ENCODE assay signal across 14 mouse cellular contexts in genomic region chr14:72142883-72143487, GRCm38 (mm10).
DNase-seq lines count a peak whose midpoint lies in the region; ATAC-seq lines count a peak whose summit lies in the region.
"Had no signal": no experiment of that assay in that cellular context is flagged by ENCODE, and none has a peak within 500 bp of the region (broad histone marks: within the 10 kb centered on the region; RNA-seq: fewer than 3 reads in every experiment).

No protein-coding gene starts in this region.

- H3K4me2 ChIP-seq in hindbrain, embryonic 13.5 days = no peak overlapping the region
- no peak overlapping the region for H3K4me2 ChIP-seq in hindbrain, embryonic 16.5 days (ENCODE audit: low read length)
- no peak overlapping the region for H3K4me2 ChIP-seq in liver, embryonic 11.5 days
- H3K4me2 ChIP-seq: embryonic facial prominence, embryonic 12.5 days; liver, embryonic 13.5 days had no signal

- H3K27ac ChIP-seq in hindbrain, embryonic 13.5 days = 0 out of 2 replicates have a peak overlapping the region, but pooled peaks have one; percentile 23
- H3K27ac ChIP-seq in hindbrain, embryonic 10.5 days = no peak overlapping the region
- H3K27ac ChIP-seq in hindbrain, embryonic 16.5 days (ENCODE audit: low read depth, low read length) = no peak overlapping the region
- no peak overlapping the region for H3K27ac ChIP-seq in liver, embryonic 11.5 days (ENCODE audit: low read depth, low read length)
- H3K27ac ChIP-seq: embryonic facial prominence, embryonic 12.5 days; left cerebral cortex, adult 2 months; liver, embryonic 13.5 days had no signal

- no peak overlapping the region for H3K9ac ChIP-seq in hindbrain, embryonic 13.5 days
- no peak overlapping the region for H3K9ac ChIP-seq in hindbrain, embryonic 16.5 days (ENCODE audit: low read depth, low read length)
- H3K9ac ChIP-seq in liver, embryonic 11.5 days (ENCODE audit: low read depth, low read length) = no peak overlapping the region
- H3K9ac ChIP-seq: embryonic facial prominence, embryonic 12.5 days; liver, embryonic 13.5 days had no signal

- peaks cover 22% of the 10 kb centered on the region for H3K4me1 ChIP-seq in hindbrain, embryonic 13.5 days (replicated peaks)
- peaks cover 9% of the 10 kb centered on the region for H3K4me1 ChIP-seq in hindbrain, embryonic 10.5 days (replicated peaks)
- H3K4me1 ChIP-seq in hindbrain, embryonic 16.5 days (ENCODE audit: control insufficient read depth, insufficient read depth, low read depth, low read length) = peaks cover 2% of the 10 kb centered on the region; the same call in 1 of the 2 replicates
- no peaks in the 10 kb centered on the region for H3K4me1 ChIP-seq in liver, embryonic 11.5 days (replicated peaks; ENCODE audit: control insufficient read depth, insufficient read depth, low read length)
- H3K4me1 ChIP-seq: embryonic facial prominence, embryonic 12.5 days; liver, embryonic 13.5 days had no signal

- no peaks in the 10 kb centered on the region for H3K27me3 ChIP-seq in hindbrain, embryonic 13.5 days
- H3K27me3 ChIP-seq in hindbrain, embryonic 10.5 days (ENCODE audit: insufficient read depth, poor library complexity, severe bottlenecking) = no peaks in the 10 kb centered on the region
- H3K27me3 ChIP-seq in hindbrain, embryonic 16.5 days (replicated peaks; ENCODE audit: control insufficient read depth, insufficient read depth, low read length) = no peaks in the 10 kb centered on the region
- no peaks in the 10 kb centered on the region for H3K27me3 ChIP-seq in liver, embryonic 11.5 days (replicated peaks; ENCODE audit: control insufficient read depth, insufficient read depth, low read length)
- H3K27me3 ChIP-seq: embryonic facial prominence, embryonic 12.5 days; liver, embryonic 13.5 days had no signal

- H3K4me3 ChIP-seq in hindbrain, embryonic 13.5 days = no peak overlapping the region
- no peak overlapping the region for H3K4me3 ChIP-seq in hindbrain, embryonic 10.5 days
- no peak overlapping the region for H3K4me3 ChIP-seq in hindbrain, embryonic 16.5 days (ENCODE audit: low read length)
- H3K4me3 ChIP-seq in liver, embryonic 11.5 days (ENCODE audit: low read depth, low read length) = no peak overlapping the region
- H3K4me3 ChIP-seq: embryonic facial prominence, embryonic 12.5 days; left cerebral cortex, adult 2 months; liver, embryonic 13.5 days had no signal

- 16% methylated on average over 6 of the region's 6 CpGs for WGBS in hindbrain, embryonic 13.5 days
- 14% methylated on average over 6 of the region's 6 CpGs for whole genome bisulfite sequencing in hindbrain, embryonic 10.5 days
- 17% methylated on average over 6 of the region's 6 CpGs for WGBS in hindbrain, embryonic 16.5 days
- WGBS in liver, embryonic 11.5 days = 32% methylated on average over 6 of the region's 6 CpGs

- peak; percentile 66; the same call in 1 of the 2 replicates for ATAC-seq in hindbrain, embryonic 13.5 days (ENCODE audit: low FRiP score)
- peak; percentile 72 for ATAC-seq in hindbrain, embryonic 16.5 days
- no peak for ATAC-seq in liver, embryonic 11.5 days (replicated peaks; ENCODE audit: low FRiP score)
- ATAC-seq: activated CD4-positive, CD25-positive, alpha-beta regulatory T cell, adult 4 months; inflammation-experienced regulatory T-cells, adult 6 months had no signal

- no peaks in the 10 kb centered on the region for H3K36me3 ChIP-seq in hindbrain, embryonic 13.5 days
- no peaks in the 10 kb centered on the region for H3K36me3 ChIP-seq in hindbrain, embryonic 10.5 days
- no peaks in the 10 kb centered on the region for H3K36me3 ChIP-seq in hindbrain, embryonic 16.5 days (ENCODE audit: control insufficient read depth, insufficient read depth, low read length)
- no peaks in the 10 kb centered on the region for H3K36me3 ChIP-seq in liver, embryonic 11.5 days (ENCODE audit: control insufficient read depth, insufficient read depth, low read length)
- H3K36me3 ChIP-seq: embryonic facial prominence, embryonic 12.5 days; liver, embryonic 13.5 days had no signal

- peak; percentile 7 for DNase-seq in cerebellum, adult 9-11 months
- DNase-seq in cerebellum, adult 11-12 months = no peak
- DNase-seq in hindbrain, embryonic 10.5 days (ENCODE audit: low spot score) = no peak
- peak; percentile 43 for DNase-seq in R1 (ENCODE audit: low read depth, low spot score)
- DNase-seq in gastrocnemius, postnatal 4 days (ENCODE audit: low spot score in 2 of 2) = no peak
- DNase-seq in liver, embryonic 11.5 days (ENCODE audit: low spot score) = no peak
- DNase-seq: kidney, postnatal 36 days; liver, embryonic 13.5 days had no signal

- no peaks in the 10 kb centered on the region for H3K9me3 ChIP-seq in hindbrain, embryonic 13.5 days
- H3K9me3 ChIP-seq in hindbrain, embryonic 10.5 days = no peaks in the 10 kb centered on the region
- no peaks in the 10 kb centered on the region for H3K9me3 ChIP-seq in hindbrain, embryonic 16.5 days (ENCODE audit: control insufficient read depth, low read length)
- no peaks in the 10 kb centered on the region for H3K9me3 ChIP-seq in liver, embryonic 11.5 days (ENCODE audit: control insufficient read depth, low read length)
- H3K9me3 ChIP-seq: embryonic facial prominence, embryonic 12.5 days; liver, embryonic 13.5 days had no signal

Comparison
In these comparisons a context has a peak if more than half of its experiments do, and no peak if none do; other contexts are left out.
1. DNase-seq: peak in cerebellum, adult 9-11 months (single experiment) and R1 (single experiment); none in cerebellum, adult 11-12 months (single experiment), hindbrain, embryonic 10.5 days (single experiment), gastrocnemius, postnatal 4 days (0 of 2) and liver, embryonic 11.5 days (single experiment).